Mouse (Mus musculus) myocyte (in vitro differentiated cells): Measurements from ENCODE around the gene Mrps18a. TPM values are rescaled to one million over a fixed set of nuclear protein-coding genes. Genes with fewer than 3 reads are reported as not detected.

Experiments used
- H3K27me3 ChIP-seq: one replicate; pipeline ENCODE4 v1.6.1; 2011; ENCODE audit not compliant: control insufficient read depth, insufficient read depth, insufficient read length
- H3K36me3 ChIP-seq: one replicate; pipeline ENCODE4 v1.6.1; 2011; ENCODE audit not compliant: control insufficient read depth, insufficient read depth
- H3K4me2 ChIP-seq: one replicate; pipeline ENCODE4 v1.6.1; 2011; ENCODE audit warnings: low read depth, control low read depth
- H3K4me3 ChIP-seq: one replicate; pipeline ENCODE4 v1.5.1; 2011; ENCODE audit warnings: mild to moderate bottlenecking, control low read depth, moderate library complexity
- H3K79me2 ChIP-seq: one replicate; pipeline ENCODE4 v1.6.1; 2011; ENCODE audit not compliant: control insufficient read depth, insufficient read depth
- H3ac ChIP-seq: one replicate; pipeline ENCODE4 v1.6.1; 2011; ENCODE audit not compliant: control insufficient read depth, insufficient read length
- CEBPB ChIP-seq: IDR thresholded peaks from 2 replicates; pipeline ENCODE4 v1.6.1; 2011; ENCODE audit warnings: mild to moderate bottlenecking, moderate library complexity; ENCODE audit not compliant: poor library complexity, insufficient read depth, severe bottlenecking
- E2F4 ChIP-seq: IDR thresholded peaks from one replicate; pipeline ENCODE4 v1.6.1; 2011; ENCODE audit warnings: mild to moderate bottlenecking, control low read depth, moderate library complexity; ENCODE audit not compliant: insufficient read depth
- MAX ChIP-seq: IDR thresholded peaks from one replicate; pipeline ENCODE4 v1.6.1; 2011; ENCODE audit warnings: low read depth, mild to moderate bottlenecking, control low read depth
- MYOD1 ChIP-seq, 3 experiments: IDR thresholded peaks; one replicate each; pipeline ENCODE4 v1.6.1; 2011; ENCODE audit warnings: control low read depth in 2 of 3, low read depth in 2 of 3, mild to moderate bottlenecking in 2 of 3, moderate library complexity in 1 of 3; ENCODE audit not compliant: insufficient read length in 2 of 3, control insufficient read depth in 1 of 3
- MYOG ChIP-seq, 3 experiments: IDR thresholded peaks; one replicate each; pipeline ENCODE4 v1.6.1; 2011; ENCODE audit warnings: control low read depth in 2 of 3, low read depth in 2 of 3, mild to moderate bottlenecking in 2 of 3; ENCODE audit not compliant: insufficient read length in 2 of 3, control insufficient read depth in 1 of 3, insufficient read depth in 1 of 3
- POLR2A ChIP-seq: IDR thresholded peaks from one replicate; pipeline ENCODE4 v1.6.1; 2011; ENCODE audit warnings: low read depth, mild to moderate bottlenecking, control low read depth, moderate library complexity; ENCODE audit not compliant: insufficient read length
- POLR2AphosphoS2 ChIP-seq: IDR thresholded peaks from one replicate; pipeline ENCODE4 v1.6.1; 2011; ENCODE audit warnings: low read depth, control low read depth; ENCODE audit not compliant: insufficient read length
- REST ChIP-seq: IDR thresholded peaks from one replicate; pipeline ENCODE4 v1.6.1; 2011; ENCODE audit warnings: mild to moderate bottlenecking, control low read depth, moderate library complexity; ENCODE audit not compliant: insufficient read depth, insufficient read length
- SRF ChIP-seq: IDR thresholded peaks from one replicate; pipeline ENCODE4 v1.6.1; 2011; ENCODE audit warnings: low read depth; ENCODE audit not compliant: control insufficient read depth, insufficient read length
- TCF12 ChIP-seq: IDR thresholded peaks from one replicate; pipeline ENCODE4 v1.6.1; 2011; ENCODE audit warnings: mild to moderate bottlenecking, control low read depth; ENCODE audit not compliant: poor library complexity, insufficient read depth, severe bottlenecking
- TCF3 ChIP-seq: IDR thresholded peaks from one replicate; pipeline ENCODE4 v1.6.1; 2011; ENCODE audit warnings: low read depth, control low read depth; ENCODE audit not compliant: insufficient read length
- USF1 ChIP-seq: IDR thresholded peaks from one replicate; pipeline ENCODE4 v1.6.1; 2011; ENCODE audit warnings: low read depth, mild to moderate bottlenecking, control low read depth, moderate library complexity
- polyA plus RNA-seq: library from polyadenylated mRNA; unstranded; fragments of >200 nt; fragmentation: generic; extraction: Trizol; gene quantifications from one replicate; pipeline ENCODE4 v1.2.1, GENCODE M21; 2012; ENCODE audit warnings: missing spikeins

The Mrps18a gene
- polyA plus RNA-seq = 112 TPM

DNA sequence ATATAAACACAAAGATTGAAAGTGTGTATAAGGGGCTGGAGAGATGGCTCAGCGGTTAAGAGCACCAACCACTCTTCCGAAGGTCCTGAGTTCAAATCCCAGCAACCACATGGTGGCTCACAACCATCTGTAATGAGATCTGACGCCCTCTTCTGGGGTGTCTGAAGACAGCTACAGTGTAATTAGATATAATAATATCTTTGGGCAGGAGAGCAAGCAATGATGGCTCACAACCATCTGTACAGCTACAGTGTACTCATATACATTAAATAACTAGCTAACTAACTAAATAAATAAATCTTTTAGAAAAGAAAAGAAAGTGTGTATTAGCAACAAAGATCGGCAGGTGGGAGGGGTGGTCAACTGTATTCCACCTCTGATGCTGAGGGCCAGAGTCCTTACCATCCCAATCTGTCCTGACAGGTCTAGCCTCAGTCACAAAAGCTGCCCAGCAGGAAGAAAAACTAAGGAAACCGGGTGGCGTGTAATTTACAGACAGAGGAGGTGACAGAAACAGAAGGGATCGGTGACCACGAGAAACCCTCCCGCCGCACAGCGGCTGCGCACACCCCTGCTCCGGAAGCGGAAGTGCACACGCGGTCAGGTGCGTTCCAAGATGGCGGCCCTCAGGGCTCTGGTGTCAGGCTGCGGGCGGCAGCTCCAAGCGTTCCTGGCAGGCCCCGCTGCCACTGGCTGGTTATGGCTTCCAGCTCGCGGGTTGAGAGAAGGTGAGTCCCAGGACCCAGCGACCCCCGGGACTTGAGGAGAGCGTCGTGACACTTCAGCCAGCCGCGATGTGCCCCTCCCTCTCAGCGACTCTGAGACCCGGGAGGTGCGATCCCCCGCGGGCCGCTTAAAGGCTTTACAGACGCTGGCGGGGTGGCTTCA, at the start of gene Mrps18a:
Mrps18a (plus strand) TSS at position 585 of the 888 bp plus-strand sequence.
- Histone ChIP-seq H3K36me3 (no peaks in the 10 kb centered on the region), H3K4me2 (peak within 1 kb of the TSS; percentile 86)
- TF ChIP-seq POLR2AphosphoS2 (peak; percentile 86), CEBPB (no peak), POLR2A (peak; percentile 87), MYOG (IDR thresholded peaks at IDR 0.05; ENCODE audit: control insufficient read depth in 1 of 3, insufficient read depth in 1 of 3, insufficient read length in 2 of 3, low read depth in 2 of 3) (peak in 2 of 3 experiments; percentile 43 to 61), MYOD1 (IDR thresholded peaks at IDR 0.05; ENCODE audit: control insufficient read depth in 1 of 3, insufficient read length in 2 of 3, low read depth in 2 of 3) (peak in 2 of 3 experiments; percentile 26 to 66), TCF12 (no peak), MAX (peak; percentile 6), USF1 (peak; percentile 75), E2F4 (no peak), REST (no peak), TCF3 (no peak), SRF (no peak)

GRCm38 (mm10) chr17:46063283-46063973, 47.4 kb upstream of the Mrps18a start:
- no peak overlapping the region for H3K4me2 ChIP-seq
- no peaks in the 10 kb centered on the region for H3K79me2 ChIP-seq
- H3K27me3 ChIP-seq = no peaks in the 10 kb centered on the region
- H3K36me3 ChIP-seq = no peaks in the 10 kb centered on the region
- H3ac ChIP-seq = no peak overlapping the region
- no peak overlapping the region for H3K4me3 ChIP-seq
- TF ChIP-seq MYOG (IDR thresholded peaks at IDR 0.05; ENCODE audit: control insufficient read depth in 1 of 3, insufficient read depth in 1 of 3, insufficient read length in 2 of 3, low read depth in 2 of 3) (peak in 1 of 3 experiments; percentile 30), POLR2A (no peak), E2F4 (no peak)

More for the DNA sequence above, at the start of gene Mrps18a:
- no peaks in the 10 kb centered on the region for H3K27me3 ChIP-seq
- peak within 1 kb of the TSS; percentile 68 for H3K4me3 ChIP-seq
- H3ac ChIP-seq = no peak within 1 kb of the TSS
- H3K79me2 ChIP-seq = peaks cover 29% of the 10 kb centered on the region

- H3K27me3 ChIP-seq = no peaks in the 10 kb centered on the region
- no peak for TF ChIP-seq USF1
- no peak for TF ChIP-seq TCF12
- TF ChIP-seq E2F4 = no peak
- no peak for TF ChIP-seq POLR2AphosphoS2
- no peak for TF ChIP-seq MYOG (IDR thresholded peaks at IDR 0.05; ENCODE audit: control insufficient read depth in 1 of 3, insufficient read depth in 1 of 3, insufficient read length in 2 of 3, low read depth in 2 of 3)
- no peak for TF ChIP-seq POLR2A
- no peak for TF ChIP-seq TCF3
- TF ChIP-seq SRF = no peak
- H3K36me3 ChIP-seq = no peaks in the 10 kb centered on the region
- no peak overlapping the region for H3K4me3 ChIP-seq
- H3ac ChIP-seq = no peak overlapping the region
- H3K79me2 ChIP-seq = no peaks in the 10 kb centered on the region
- no peak overlapping the region for H3K4me2 ChIP-seq
Measured at GRCm38 (mm10) chr17:46063974-46064312, 46.8 kb upstream of the Mrps18a start.

GRCm38 (mm10) chr17:46070046-46070445, 40.7 kb upstream of the Mrps18a start:
- Histone ChIP-seq H3K27me3 (no peaks in the 10 kb centered on the region), H3K4me3 (no peak overlapping the region), H3K36me3 (no peaks in the 10 kb centered on the region), H3K4me2 (no peak overlapping the region), H3K79me2 (no peaks in the 10 kb centered on the region), H3ac (no peak overlapping the region)
- TF ChIP-seq USF1 = no peak
- no peak for TF ChIP-seq POLR2AphosphoS2
- TF ChIP-seq MYOD1 (IDR thresholded peaks at IDR 0.05; ENCODE audit: control insufficient read depth in 1 of 3, insufficient read length in 2 of 3, low read depth in 2 of 3) = no peak
- TF ChIP-seq TCF12 = no peak
- TF ChIP-seq SRF = no peak
- TF ChIP-seq POLR2A = no peak
- no peak for TF ChIP-seq REST
- TF ChIP-seq E2F4 = no peak
- no peak for TF ChIP-seq MAX
- no peak for TF ChIP-seq CEBPB
- no peak for TF ChIP-seq MYOG (IDR thresholded peaks at IDR 0.05; ENCODE audit: control insufficient read depth in 1 of 3, insufficient read depth in 1 of 3, insufficient read length in 2 of 3, low read depth in 2 of 3)
- no peak for TF ChIP-seq TCF3
